Mouse (Mus musculus) myocyte (in vitro differentiated cells): ENCODE measurements around the gene Gm37240.

Experiments used
- CEBPB ChIP-seq: IDR thresholded peaks from 2 replicates; pipeline ENCODE4 v1.6.1; 2011; ENCODE audit warnings: mild to moderate bottlenecking, moderate library complexity; ENCODE audit not compliant: poor library complexity, insufficient read depth, severe bottlenecking
- MAX ChIP-seq: IDR thresholded peaks from one replicate; pipeline ENCODE4 v1.6.1; 2011; ENCODE audit warnings: low read depth, mild to moderate bottlenecking, control low read depth
- MYOD1 ChIP-seq, 3 experiments: IDR thresholded peaks; one replicate each; pipeline ENCODE4 v1.6.1; 2011; ENCODE audit warnings: control low read depth in 2 of 3, low read depth in 2 of 3, mild to moderate bottlenecking in 2 of 3, moderate library complexity in 1 of 3; ENCODE audit not compliant: insufficient read length in 2 of 3, control insufficient read depth in 1 of 3
- MYOG ChIP-seq, 3 experiments: IDR thresholded peaks; one replicate each; pipeline ENCODE4 v1.6.1; 2011; ENCODE audit warnings: control low read depth in 2 of 3, low read depth in 2 of 3, mild to moderate bottlenecking in 2 of 3; ENCODE audit not compliant: insufficient read length in 2 of 3, control insufficient read depth in 1 of 3, insufficient read depth in 1 of 3
- POLR2A ChIP-seq: IDR thresholded peaks from one replicate; pipeline ENCODE4 v1.6.1; 2011; ENCODE audit warnings: low read depth, mild to moderate bottlenecking, control low read depth, moderate library complexity; ENCODE audit not compliant: insufficient read length
- POLR2AphosphoS2 ChIP-seq: IDR thresholded peaks from one replicate; pipeline ENCODE4 v1.6.1; 2011; ENCODE audit warnings: low read depth, control low read depth; ENCODE audit not compliant: insufficient read length
- SRF ChIP-seq: IDR thresholded peaks from one replicate; pipeline ENCODE4 v1.6.1; 2011; ENCODE audit warnings: low read depth; ENCODE audit not compliant: control insufficient read depth, insufficient read length
- TCF3 ChIP-seq: IDR thresholded peaks from one replicate; pipeline ENCODE4 v1.6.1; 2011; ENCODE audit warnings: low read depth, control low read depth; ENCODE audit not compliant: insufficient read length

DNA sequence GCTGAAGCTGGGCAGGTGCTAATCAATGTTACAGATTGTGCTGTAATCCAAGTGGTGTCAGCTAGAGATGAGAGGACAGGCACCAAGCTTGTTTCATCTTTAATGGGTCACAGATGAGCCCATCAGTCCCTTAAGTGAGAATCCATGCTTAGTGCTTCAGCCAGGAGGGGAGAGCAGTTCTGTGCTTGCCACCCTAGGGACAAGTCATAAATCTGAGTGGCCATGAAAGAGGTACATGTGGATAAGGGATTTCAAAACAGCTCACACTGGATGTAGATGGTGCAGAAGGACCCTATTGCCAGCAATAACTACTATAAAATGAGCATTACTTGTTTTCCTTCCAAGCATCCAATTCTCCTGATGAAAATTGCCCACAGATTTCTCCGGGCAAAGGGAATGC lies 551.8 kb downstream of the Gm37240 start:
- no peak for TF ChIP-seq MYOD1 (IDR thresholded peaks at IDR 0.05; ENCODE audit: control insufficient read depth in 1 of 3, insufficient read length in 2 of 3, low read depth in 2 of 3)
- TF ChIP-seq POLR2A, result no peak
- TF ChIP-seq MYOG (IDR thresholded peaks at IDR 0.05; ENCODE audit: control insufficient read depth in 1 of 3, insufficient read depth in 1 of 3, insufficient read length in 2 of 3, low read depth in 2 of 3), result no peak
- TF ChIP-seq CEBPB, result no peak
- no peak for TF ChIP-seq SRF
- TF ChIP-seq TCF3, result no peak
- TF ChIP-seq POLR2AphosphoS2, result no peak
- TF ChIP-seq MAX, result no peak
